Mouse (Mus musculus) spleen, postnatal 14 days (tissue): ENCODE measurements around the gene Abcb10.
"Not testable (repeated sequence)": the region's sequence is repeated elsewhere in the genome, so short reads cannot be mapped to it uniquely, and the experiment has no call there.

ENCODE experiments used
- DNase-seq, 2 experiments: peaks; one replicate each; pipeline ENCODE4 v3.0.0; 2021 to 2022; ENCODE audit warnings: low spot score in 2 of 2

Abcb10 gene

DNA sequence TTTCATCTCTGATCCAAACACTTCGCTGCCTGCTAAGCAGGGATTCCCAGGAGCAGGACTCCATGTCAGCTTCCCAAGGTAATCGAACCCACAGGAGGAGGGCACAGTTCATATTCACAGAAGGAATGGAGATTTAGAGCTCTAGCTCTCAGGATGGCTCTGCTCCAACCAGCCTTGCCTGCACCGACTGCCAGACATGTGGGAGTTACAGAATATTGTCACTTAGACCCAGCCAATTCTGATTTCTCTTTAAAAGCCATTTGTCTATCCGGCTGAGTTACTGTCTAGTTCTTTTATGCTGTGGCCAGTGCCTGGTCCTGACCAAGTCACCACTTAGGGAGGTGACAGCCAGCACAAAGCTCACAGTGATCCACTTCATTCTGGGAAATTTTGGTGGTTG is 1.2 kb downstream of the Abcb10 start:
- no peak for DNase-seq

DNA sequence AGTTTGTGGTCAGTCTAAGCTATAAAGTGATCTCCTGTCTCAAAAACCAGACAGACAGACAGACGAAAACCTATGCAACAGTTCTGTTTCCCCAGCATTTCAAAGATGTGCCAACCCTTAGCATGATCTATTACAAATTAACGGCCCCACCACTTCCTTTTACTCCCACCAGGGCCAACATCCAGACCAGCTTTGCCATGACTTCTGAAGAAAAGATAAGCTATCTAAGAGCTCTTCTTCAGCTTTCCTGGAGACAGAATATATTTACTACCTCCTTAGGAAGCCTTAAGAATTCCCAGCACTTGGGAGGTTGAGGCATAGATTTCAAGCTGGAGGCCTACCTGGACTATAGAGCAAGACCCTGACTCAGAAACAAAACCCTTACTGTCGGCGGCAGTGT is 2.7 kb downstream of the Abcb10 start:
- no peak for DNase-seq

DNA sequence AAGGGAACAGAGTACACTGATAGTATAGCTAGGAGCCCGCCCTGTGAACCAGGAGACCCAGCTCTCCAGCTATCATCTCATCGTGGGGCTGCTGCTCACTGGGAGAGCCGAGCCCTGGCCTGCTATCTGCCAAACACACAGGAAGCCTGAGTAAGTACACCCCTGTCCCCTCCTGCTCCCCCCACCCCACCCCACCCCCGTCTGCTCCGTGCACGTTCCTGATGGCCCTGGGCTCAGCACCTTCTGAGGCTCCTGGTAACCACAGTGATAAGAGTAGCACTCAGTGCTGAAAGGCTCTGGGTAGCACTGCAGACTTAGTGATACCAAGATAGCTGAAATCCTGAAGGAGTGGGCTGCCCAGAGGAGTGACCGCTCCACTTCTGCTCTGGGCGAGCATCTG is 4.0 kb downstream of the Abcb10 start:
- DNase-seq, result peak; percentile 26 to 34

DNA sequence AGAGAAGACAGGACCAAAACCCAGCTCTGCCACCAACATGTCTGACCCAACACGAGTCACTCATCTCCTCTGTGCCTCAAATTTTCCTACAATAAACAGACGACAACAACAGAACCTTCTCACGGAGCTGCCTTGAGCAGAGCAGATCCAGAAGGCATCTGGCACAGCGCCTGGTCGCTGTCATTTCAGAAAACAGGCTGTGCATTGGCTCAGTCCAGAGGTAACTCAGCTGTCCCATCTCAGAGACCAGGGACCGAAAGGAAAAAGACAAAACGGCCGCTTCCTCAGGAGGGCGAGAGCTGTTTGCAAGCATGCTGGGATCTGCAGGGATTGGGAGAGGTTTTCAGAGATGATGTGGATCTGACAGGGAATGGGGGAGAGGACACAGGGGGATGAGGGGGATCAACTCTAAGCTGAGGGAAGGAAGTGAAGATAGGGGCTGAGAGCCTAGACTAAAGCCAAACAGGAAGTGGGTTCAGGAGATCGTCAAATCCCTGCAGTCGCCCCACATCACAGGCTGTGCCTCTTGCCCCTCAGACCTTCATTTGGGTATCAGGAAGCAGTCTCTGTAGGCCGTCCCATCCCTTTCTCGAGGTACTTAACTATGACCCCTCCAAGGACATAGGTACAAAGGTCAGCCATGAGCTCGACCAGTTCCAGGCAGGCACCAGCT is 4.6 kb downstream of the Abcb10 start:
- no peak for DNase-seq

DNA sequence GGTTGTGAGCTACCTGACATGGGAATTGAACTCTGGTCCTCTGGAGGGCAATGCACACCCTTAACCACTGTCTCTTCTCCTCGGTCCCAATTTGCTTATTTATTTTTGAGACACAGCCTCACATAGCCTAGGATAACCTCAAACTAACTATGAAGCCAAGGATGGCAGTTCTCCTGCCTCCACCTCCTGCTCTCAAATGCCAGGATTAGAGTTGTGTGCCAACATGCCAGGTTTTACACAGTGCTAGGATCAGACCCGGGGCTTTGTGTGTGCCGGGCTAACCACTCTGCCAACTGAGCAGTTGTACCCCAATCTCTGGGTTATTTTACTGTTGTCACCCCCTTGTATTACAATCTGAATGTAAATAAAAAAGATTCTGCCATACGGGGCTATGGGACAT is 5.4 kb downstream of the Abcb10 start:
- no peak for DNase-seq

DNA sequence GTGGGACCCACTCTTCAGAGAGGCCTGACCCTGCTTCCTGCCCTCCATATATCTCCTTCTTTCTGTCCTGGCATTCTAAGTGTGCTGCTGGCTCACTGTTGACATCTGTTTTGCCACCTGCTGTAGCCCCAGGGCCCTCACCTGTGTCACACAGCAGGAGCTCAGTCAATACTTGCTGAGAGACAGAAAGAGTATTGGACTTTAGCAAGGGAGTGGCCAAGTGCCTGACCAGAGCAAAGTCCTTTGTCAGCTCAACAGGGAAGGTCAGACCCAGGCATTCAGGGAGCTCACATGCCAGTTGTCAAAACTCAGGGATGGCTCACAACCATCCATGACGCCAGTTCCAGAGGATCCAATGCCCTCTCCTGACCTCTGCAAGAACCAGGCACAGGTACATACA is 9.4 kb downstream of the Abcb10 start:
- no peak for DNase-seq

DNA sequence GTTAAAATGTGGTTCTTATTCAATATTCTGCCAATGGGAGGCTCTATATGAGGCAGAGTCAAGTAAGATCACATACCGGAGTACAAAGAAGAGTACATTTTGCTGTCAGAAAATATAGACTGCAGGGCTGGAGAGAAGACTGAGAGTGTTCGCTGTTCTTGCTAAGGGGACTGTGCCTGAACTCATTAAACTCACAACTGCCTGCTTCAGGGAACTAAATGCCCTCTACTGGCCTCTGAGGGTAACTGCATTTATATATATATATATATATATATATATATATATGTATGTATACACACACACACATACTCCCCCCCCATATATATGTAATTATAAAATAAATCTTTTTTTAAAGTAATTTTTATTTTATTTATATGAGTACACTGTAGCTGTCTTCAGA is 16.0 kb downstream of the Abcb10 start:
- DNase-seq, result no peak

DNA sequence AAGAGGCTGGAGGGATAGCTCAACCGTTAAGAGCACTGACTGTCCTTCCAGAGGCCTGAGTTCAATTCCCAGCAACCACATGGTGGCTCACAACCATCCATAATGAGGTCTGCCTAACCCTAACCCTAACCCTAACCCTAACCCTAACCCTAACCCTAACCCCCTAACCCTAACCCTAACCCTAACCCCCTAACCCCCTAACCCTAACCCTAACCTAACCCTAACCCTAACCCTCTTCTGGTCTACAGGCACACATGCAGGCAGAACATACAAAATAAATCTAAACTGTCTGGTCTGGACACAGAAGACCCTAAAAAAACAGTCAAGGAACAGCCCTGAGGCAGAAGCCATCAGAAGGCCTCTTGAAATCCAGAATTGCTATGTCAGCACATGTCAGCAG is 21.6 kb downstream of the Abcb10 start:
- DNase-seq, result no peak

DNA sequence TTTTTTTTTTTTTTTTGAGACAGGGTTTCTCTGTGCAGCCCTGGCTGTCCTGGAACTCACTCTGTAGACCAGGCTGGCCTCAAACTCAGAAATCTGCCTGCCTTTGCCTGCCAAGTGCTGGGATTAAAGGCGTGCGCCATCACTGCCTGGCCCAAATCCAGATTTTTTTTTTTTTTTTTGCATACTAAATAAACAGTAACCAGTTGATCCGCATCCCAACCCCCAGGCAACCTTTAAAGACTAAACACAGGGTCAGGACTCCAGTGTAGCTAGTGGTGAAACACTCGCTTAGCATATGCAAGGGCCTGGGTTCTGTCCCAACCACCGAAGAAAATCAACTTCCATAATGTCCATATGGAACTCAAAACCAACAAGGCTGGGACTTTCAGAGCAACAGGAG is 22.4 kb downstream of the Abcb10 start:
- not testable (repeated sequence) for DNase-seq

DNA sequence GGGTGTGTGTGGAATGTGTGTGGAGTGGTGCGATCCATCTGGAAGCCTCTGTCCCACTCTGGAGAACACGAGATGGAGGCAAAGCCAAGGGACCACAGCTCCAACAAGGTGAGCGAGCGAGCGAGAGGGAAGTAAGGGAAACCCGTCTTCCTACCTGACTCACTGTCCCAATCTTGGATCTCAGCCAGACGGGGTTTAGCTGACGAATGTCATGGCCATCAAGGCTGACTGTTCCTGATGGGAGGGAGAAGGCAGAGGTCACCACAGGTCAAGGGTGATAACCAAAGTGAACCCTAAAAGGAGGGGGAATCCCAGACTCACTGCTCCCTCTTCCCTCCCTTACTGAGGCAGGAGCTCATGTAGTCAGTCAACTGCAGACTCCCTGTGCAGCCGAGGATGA is 22.9 kb downstream of the Abcb10 start:
- no peak for DNase-seq

DNA sequence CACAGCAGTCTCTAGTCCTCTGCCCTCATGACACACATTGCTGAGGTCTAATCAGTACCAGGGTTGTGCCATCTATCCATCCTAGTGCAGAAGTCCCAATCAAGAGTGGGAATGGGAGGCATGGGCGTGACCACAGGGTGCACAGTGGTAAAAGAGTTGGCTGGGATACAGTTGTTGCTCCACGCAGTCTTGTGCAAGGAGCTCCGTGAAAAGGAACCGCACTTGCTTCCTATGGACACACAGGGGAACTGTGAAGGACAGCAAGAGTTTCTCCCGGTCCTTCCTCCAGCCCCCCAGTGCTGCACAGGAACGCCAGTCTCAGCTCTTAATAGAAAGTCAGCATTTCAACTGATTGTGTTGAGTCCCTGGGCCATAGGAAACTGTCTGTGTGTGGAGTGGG is 23.4 kb downstream of the Abcb10 start:
- no peak for DNase-seq

DNA sequence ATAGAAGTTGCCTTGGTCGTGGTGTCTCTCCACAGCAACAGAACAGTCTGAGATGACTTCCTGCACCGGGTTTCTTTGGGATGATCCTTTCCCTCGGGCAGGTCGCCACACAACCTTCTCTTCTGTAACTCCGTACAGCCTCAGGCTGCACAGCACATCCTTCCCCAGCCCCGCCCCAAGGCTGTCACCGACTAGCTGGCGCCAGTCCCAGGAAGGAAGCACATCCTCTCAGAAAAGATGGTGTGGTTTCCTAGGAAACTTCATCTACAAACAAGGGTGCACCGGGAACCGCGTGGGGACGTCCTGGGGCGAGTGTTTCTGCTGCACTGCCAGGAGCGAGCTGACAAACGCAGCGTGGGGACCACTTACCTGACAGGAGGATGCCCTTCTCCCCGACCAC is 24.8 kb downstream of the Abcb10 start:
- no peak for DNase-seq

DNA sequence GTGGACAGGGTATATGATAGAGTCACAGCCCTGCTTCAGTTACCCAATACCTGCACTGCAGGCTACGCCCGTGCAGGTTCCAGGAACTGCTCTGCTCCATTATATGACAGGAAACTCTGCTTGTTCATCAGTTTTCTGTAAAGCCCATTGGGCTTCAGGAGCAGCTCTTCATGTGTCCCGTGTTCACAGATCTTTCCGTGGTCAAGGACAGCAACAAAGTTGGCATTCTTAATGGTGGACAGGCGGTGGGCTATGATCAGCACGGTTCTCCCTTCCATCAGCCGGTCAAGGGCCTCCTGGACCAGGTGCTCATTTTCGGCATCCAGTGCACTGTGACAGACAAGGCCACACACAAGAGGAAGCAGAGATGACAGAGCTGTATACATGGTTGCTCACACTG is 28.7 kb downstream of the Abcb10 start:
- DNase-seq, result no peak

DNA sequence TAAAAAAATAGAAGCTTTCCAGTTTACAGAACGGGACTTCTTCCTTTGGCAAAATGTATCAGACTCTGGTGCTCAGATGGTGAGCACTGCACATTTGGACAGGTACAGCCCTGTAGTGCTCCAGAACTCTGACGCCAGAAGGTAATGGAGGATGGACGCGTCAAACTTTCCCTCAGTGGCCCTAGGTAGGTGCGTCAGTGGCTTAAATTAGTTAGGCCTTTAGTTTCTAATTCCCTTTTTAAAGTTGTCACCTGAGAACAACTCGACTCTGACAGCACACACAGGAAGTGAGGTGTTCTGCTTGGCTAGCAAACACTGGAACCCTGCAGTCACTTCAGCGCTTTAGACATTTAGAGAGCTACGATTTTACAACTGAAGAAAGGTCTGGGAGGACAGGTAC is 29.2 kb downstream of the Abcb10 start:
- no peak for DNase-seq

DNA sequence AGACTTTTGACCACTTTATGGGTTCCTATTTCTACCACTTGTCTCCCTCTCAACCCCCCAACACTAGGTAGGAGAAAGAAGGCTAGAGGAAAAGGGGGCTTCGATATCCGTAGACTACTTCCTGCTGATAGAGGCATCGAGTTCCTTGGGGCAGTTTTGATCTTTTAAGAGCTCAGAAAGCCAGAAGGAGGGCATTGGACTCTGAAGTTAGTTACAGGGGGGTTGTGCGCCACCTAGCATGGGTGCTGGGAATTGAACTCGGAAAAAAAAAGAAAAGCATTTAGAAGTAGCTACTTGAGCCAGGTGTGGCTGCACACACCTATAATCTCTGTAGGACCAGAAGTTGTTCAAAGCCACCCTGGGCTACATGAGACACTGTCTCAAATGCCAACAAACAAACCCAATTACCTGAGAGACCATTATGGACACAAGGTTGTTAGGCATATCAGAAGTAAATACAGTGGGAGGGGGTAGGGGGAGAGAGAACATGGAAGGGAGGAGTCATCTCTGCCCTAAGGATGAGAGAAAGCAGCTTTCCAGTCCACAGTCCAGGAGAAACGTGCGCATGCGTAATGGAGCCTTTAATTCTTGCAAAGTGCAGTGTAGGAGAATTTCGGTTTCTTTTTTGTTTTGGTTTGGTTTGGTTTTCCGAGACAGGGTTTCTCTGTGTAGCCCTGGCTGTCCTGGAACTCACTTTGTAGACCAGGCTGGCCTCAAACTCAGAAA is 32.7 kb downstream of the Abcb10 start:
- DNase-seq, result peak; percentile 42 to 60

DNA sequence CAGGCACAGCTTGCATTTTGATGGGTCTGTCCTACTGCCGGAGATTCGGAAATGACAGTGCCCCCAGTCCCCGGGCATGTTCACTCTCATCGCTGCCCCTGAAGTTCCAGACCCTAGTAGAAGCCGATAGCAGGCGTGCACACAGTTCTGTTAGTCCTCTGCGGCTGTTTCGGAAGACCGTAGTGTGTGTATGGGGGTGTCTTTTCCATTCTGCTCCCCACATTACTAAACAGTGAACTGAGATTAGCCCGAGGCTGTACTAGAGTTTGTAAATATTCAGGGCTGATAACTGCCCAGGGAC is 33.3 kb downstream of the Abcb10 start:
- no peak for DNase-seq

DNA sequence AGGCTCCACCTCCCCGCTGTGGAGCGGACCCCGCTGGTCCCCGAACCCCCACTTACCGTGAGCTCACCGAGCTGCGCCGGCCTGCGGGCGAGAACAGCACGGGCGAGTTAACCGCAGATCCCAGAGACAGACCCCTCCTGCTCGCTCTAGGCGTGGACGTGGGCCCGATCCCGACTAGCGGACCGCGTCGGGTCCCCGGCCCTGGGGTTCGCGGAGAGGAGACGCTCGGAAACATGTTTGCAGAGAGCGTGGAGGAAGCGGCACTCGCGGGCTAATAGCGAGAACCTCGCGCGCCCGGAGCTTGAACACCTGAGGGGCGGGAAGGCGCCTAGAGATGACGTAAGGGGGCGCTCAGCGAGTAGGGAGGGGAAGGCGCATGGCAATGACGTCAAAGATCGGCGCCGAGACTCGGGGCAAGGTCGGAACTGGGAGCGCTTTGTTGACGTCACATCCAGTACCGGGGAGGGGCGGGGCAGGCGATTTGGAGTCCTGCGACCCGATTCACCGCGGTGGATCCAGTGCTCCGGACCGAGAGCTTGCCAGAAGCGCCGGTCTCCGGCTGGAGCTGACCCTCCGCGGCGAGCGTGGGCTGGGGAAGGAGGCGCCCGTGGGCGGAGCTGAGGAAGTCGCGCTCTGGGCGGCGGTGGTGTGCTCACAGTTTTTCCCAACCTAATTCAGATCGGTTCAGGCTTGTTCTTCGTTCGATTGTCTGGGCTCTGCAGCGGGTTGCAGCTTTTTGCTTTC is 33.8 kb downstream of the Abcb10 start, which contains the start of gene Nup133:
Gene Nup133 (minus strand): TSS at position 324 of the 744 bp plus-strand sequence.
- peak; percentile 98 to 100 for DNase-seq

DNA sequence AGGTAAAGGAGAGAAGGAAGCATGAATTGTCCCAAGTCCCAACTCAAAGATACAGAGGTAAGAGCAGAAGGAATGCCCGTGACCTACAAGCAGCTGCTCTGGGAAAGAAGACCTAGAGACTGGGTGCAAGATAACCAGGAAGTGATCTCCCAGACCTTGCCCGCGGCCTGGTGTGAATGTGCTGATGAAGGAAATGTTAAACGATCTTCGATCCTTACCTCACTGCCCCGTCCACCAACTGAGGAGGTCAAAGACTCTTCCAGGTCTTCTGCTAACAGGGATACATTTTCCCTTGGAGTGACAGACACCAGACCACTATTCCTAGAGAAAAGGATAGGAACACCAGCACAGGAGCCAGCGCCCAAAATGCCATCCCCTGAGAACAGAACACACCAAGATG is 53.9 kb downstream of the Abcb10 start:
- no peak for DNase-seq

DNA sequence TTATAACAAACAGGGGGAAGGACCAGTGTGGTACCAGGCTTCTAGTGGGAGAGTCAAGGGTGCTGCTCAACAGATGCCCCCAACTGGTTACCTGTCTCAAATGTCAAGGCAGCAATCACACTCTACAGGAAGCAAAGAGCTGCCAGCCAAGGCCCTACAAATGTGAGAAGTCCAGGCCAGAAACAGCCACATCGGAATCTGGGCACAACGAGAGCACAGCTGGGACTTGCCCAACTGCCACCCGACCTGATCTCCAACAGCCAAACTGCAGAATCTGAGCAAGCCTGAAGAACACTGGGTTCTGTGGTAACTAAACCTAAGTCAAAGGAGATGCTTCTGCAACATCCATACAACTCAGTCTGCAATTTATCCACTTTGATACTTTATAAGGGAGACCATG is 57.3 kb downstream of the Abcb10 start:
- DNase-seq, result no peak

DNA sequence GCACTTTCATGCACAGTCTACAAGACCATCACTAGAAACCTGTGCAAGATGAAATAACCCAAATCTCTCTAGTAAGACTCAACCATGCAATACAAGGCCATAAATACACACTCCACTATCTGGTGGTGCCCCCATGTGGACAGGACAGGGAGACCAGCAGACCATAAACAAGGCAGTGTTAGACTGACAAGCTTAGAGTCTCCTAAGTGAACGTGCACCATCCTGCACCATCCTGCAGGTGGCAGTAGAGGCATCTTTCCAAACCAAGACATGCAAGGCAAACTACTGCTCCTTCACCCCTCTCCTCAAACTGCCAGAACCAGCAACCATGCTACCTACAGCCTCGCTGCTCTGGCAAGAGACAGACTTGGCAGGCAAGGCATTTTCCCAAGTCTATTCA is 58.2 kb downstream of the Abcb10 start:
- peak; percentile 51 to 76 for DNase-seq

DNA sequence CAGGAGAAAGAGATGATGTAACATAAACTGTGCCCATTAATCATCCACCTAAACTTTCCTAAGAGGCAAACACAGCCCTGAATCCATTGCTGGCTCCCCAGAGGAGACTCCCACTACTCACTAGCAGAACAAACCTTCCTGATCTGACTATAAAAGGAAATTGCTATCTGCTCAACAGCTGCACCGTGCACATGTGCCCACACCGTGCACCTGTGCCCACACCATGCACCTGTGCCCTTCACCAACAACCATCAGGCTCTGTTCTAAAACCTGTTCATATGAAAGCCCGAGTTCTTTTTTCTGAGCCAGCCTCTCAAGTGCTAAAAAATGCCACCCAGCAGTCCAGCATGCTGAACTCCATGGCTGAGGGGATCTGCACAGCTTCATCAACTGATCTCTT is 68.3 kb downstream of the Abcb10 start:
- DNase-seq, result no peak

DNA sequence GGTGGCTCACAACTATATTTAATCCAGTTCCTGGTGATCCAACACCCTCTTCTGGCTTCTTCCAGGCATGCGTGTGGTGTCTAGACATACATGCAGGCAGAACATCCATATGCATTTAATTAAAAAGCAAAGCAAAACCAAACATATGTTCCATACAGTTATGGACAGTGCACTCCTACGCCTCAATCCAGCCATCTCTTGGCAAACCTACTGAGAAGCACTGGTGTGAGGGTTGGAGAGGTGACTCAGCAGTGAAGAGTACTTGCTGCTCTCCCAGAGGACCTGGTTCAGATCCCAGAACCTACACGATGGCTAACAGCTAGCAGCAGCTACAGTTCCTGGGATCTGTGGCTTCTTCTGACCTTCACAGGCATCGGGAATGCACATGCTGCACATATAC is 70.7 kb downstream of the Abcb10 start:
- DNase-seq, result no peak

DNA sequence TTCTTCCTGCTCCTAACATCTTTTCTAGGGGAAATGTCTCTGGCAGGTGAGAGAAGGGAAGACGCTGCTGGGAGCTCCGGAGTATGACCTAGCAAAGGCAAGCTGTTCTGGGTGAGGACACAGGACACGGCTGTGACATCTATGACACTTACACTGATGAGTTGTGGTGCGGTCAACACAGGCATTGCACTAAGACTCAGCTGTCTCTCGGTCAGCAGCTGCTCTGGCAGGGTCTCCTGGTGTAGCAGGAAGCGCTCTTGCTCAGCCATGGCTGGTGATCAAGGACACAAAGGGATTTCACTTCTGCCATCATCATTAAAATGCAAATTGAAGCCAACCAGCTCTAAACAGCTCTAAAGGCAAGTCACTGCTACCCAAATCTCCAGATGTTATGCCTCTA is 75.3 kb downstream of the Abcb10 start:
- no peak for DNase-seq
